Mouse (Mus musculus) layer of hippocampus, adult 8-10 months (tissue): ENCODE results near the gene Zfp710. TPM values are rescaled to one million over a fixed set of nuclear protein-coding genes. Genes with fewer than 3 reads are reported as not detected.

Experiments
- DNase-seq, 2 experiments: peaks; one replicate each; pipeline ENCODE4 v3.0.0; 2022; ENCODE audit warnings: low spot score in 2 of 2
- total RNA-seq, 4 experiments: library from RNA; stranded (reverse); gene quantifications; 2 replicates each; pipeline ENCODE4 v1.2.4; 2022

The Zfp710 gene
- total RNA-seq, 4 experiments from 2014 or later = 24.3 to 30.2 (median 26.0) TPM

GRCm38 (mm10) chr7:80076961-80077716 is 52.5 kb downstream of the Zfp710 start:
- DNase-seq = no peak

- no peak for DNase-seq
Observed at GRCm38 (mm10) chr7:80077801-80078200, 53.2 kb downstream of the Zfp710 start.

GRCm38 (mm10) chr7:80078792-80079301 is 54.2 kb downstream of the Zfp710 start:
- DNase-seq = peak; percentile 46 to 60

GRCm38 (mm10) chr7:80081586-80082554 is 57.3 kb downstream of the Zfp710 start:
- DNase-seq = no peak

DNA sequence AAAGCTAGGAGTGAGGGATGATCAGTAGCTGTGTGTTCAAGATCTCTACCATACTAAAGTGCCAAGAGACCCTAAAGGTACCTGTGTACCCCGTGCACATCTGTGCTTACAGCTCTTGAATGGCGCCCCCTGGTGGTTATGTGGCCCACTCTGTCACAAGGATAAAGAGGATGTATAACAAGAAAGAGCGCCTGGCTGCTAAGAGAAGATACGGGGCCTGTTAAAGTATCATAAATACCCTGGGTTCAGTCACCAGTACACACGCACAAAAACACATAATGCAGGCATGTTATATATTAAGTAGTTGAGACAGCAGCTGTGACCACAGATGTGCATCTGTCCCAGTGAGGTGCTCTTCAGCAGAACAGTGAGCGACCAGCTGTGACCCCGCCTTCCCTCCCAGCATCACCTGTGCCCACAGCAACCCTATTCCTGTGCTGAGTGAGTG is 59.9 kb downstream of the Zfp710 start:
- DNase-seq = no peak

- no peak for DNase-seq
Observed at GRCm38 (mm10) chr7:80085970-80086715, 61.5 kb downstream of the Zfp710 start.

DNA sequence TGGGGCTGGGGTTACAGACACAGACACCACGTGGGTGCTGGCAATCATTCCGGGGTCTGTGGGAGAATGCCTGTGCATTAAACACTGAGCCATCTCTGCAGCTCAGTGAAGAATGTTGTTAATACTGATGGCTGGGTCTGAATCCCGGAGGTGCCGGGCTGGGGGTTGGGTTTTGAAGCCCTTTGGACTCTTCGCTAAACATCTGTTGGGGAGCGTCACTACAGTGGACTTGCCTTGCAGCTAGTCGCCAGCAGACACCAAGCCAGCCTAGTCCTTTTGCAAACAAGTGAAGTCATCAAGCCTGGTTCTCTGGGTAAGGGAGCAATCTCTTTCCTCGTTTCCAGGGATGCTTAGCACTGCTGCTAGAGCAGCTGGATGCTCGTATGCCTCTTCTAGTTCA is 63.6 kb downstream of the Zfp710 start:
- no peak for DNase-seq

DNA sequence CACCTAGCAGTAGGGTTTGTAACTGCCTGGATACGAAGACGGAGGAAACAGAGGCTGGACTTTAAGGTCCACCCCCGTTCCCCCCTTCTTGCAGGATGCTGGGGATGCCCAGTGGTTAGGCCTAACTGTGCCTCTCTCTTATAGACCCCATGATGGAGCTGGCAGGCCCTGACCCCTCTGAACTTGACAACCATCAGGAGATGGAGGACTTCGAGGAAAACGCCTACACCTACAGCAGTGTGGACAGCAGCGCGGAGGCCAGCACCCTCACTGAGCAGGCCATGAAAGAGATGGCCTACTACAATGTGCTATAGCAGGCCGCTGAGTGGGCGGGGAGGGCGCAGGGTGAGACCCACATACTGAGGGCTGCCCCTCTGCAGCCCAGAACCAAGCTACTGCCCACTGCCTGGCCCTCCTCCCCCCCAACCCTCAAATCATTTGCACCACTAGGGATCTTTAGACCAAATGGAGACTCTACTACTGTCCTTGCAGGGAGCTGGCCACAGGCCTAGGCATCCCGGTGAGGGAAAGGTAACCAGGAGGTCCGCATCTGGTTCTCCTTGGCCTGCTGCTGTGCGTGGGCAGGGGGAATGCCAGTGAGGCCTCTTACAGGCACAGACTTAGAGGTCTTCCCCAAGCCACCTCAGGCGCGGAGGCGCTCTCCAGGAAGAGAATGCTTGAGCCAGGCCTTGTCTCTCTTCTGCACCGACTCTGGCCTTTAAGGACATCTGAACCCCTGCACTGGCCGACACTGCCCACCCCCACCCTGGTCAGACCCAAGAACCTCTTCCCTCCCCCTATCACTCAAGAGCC is 65.8 kb downstream of the Zfp710 start:
- DNase-seq = no peak

DNA sequence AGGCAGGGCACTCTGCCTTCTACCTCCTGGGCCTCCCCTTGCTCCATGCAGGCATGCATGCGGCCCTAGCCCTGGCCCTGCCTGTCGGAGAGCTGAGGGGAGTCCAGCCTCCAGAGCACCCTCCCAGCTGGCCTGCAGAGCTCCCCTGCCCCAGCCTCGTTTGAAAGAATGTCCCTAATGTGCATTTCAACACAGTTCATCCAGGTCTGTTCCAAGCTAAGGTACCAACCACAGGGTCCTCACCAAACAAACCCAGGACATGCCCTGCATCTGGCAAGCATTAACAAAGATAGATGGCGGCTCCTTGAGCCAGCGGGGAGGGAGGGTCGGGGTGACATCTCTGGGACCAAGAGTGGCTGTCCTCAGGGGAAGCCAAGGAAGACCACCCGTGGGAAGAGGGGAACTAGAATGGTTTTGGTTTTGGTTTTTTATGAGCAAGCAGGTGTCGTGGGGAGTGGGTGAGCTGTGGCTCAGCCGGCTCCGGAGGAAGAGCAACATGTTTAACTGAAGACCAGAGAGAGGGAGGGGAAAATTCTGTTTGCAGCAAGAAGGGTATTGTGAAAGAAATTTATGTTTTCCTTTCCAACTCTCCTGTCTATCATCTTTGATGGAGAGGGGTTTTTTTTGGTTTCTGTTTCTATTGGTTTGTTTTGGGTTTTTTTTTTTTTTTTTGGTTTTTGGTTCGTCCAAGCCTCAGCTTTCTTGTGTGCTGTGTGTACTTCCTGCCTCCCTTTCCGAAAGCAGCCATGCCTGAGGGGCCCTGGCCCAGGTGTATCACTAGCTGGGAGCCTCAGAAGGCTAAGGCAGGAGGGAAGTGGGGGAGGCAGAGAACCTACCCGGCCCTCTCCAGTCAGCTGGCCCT is 66.6 kb downstream of the Zfp710 start:
- DNase-seq = no peak

- no peak for DNase-seq
Observed at GRCm38 (mm10) chr7:80091866-80092210, 67.2 kb downstream of the Zfp710 start.

DNA sequence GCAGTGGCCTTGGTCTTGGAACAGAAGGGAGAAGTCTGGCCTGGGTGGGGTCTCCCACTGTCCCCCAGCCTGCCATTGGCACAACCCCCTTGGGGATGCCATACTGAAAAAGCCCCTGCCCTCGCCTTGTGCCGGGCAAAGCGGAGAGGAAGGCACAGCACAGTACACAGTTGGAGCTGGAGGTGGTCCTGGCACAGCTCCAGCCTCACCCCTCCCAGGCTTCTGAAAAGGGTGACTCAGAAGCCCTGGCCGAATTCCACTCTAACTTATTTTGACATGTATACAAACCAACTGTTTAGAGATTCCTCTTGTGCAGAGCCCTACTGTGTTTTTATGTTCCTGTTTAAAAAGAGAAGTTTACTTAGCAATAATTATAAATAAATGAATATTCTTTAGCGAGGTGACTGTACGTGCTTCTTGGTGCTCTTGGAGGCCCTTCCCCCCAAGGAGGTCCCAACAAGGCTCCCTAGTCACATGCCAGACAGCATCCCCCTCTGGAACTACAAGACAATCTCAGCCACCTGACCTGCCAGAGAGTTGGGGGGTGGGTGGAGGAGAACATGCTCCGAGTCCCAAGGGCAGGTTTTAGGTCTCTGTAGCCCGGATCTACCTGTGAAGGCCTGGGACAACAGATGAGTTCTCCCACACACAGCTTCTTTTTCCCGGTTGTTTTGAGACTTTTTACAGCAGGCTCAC is 67.9 kb downstream of the Zfp710 start:
- peak; percentile 74 to 84 for DNase-seq

DNA sequence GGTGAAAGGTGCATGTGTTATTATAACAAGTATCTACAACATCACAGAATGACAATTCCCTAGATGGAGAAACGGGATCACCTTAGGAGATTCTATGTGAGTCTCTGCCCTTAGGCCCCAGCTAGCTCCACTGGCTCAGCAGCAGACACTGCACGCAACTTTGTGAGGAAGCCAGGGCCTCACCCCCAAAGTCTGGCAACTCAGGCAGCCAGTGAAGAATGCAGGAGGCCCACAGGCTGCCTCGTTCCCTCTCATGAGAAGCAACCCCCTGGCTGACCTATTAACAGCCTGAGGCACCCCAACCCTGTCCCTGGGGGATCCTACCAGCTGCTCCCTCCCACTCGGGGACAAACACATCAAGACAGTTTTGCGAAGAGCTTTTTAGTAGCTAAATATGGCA is 69.9 kb downstream of the Zfp710 start:
- no peak for DNase-seq

- DNase-seq = no peak
Observed at GRCm38 (mm10) chr7:80095598-80096309, 71.1 kb downstream of the Zfp710 start.

GRCm38 (mm10) chr7:80098389-80098976 is 73.9 kb downstream of the Zfp710 start:
- DNase-seq = no peak

GRCm38 (mm10) chr7:80103335-80103734 is 78.7 kb downstream of the Zfp710 start:
- no peak for DNase-seq

DNA sequence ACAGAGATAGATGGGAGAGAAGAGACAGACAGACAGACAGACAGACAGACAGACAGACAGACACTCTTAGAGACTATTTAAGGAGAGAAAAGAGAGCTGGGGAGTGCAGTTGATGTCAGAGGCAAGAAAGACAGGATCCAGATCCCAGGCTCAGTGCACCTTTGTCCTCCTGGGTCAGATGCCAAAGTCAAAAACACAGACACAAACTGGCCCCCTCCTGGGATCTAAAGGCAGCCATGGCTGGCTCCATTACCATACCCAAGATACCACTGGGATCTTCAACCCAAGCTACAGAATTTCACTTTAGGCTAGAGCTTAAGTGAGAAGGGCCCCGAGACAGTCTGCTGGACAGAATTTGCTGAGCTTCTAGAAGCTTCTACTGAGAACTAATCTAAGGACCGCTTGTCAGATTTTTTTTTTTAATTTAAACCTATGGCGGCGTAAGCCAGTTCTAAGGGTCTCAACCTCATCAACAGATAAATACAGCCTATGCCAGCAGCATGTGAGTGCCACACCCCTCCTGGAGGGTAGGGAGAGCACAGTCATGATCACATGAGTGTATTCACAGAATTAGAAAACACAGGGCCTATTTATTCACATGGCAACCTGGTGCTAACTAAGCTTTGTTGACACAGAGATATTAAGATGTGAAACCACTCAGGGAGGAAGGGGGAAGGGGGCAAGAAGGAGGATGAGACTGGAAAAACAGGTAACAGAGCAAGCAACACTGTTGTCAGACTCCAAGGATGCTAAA is 81.2 kb downstream of the Zfp710 start:
- no peak for DNase-seq

GRCm38 (mm10) chr7:80106441-80106840 is 81.8 kb downstream of the Zfp710 start:
- no peak for DNase-seq
